In the genomic region with DNA sequence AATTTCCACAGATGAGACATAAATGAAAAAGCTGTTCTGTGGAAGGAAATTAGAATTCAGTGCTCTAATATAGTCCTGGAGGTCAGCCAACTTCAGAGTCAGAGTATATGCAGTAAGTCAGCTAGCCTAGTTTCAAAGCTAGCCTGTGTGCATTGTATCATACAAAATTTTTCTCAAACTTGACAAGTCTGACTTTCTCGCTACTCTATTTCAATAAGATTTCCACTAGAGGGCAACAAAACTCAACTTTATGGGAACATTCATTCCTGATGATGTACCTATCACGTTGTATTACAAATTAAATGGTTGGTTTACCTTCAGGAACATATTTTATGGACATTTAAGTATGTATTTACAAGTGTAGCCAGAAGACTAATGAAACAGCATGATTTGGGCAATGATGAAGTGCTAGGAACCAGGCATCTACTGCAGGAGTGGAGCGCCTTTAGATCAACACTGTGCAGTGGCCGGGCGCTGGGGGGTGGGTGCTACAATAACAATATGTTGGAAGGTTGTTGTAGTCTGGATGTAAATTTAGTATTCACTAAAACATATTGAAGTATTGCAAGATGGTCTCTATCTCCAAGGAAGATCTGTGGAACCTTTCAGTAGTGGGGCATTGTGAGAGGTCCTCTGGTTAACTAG, we compare ENCODE assay signal across 14 mouse cellular contexts. TPM values are rescaled to one million over a fixed set of nuclear protein-coding genes. Genes with fewer than 3 reads are reported as not detected.
DNase-seq lines count a peak whose midpoint lies in the region; ATAC-seq and TF ChIP-seq lines count a peak whose summit lies in the region.
"Had no signal": no experiment of that assay in that cellular context is flagged by ENCODE, and none has a peak within 500 bp of the region (broad histone marks: within the 10 kb centered on the region; RNA-seq: fewer than 3 reads in every experiment).

No protein-coding gene starts in this region.

- peak; percentile 44 for TF ChIP-seq CTCF in liver, postnatal 0 days (IDR thresholded peaks at IDR 0.05; ENCODE audit: low read depth)

- H3K9ac ChIP-seq in embryonic facial prominence, embryonic 11.5 days (replicated peaks; ENCODE audit: low read length), result no peak overlapping the region
- no peak overlapping the region for H3K9ac ChIP-seq in liver, postnatal 0 days (replicated peaks)
- H3K9ac ChIP-seq in liver, embryonic 11.5 days (ENCODE audit: low read depth, low read length), result no peak overlapping the region
- H3K9ac ChIP-seq in midbrain, embryonic 16.5 days (ENCODE audit: low read depth, low read length), result no peak overlapping the region
- H3K9ac ChIP-seq: heart, embryonic 13.5 days; neural tube, embryonic 13.5 days had no signal

- H3K9me3 ChIP-seq in embryonic facial prominence, embryonic 11.5 days (replicated peaks; ENCODE audit: control insufficient read depth, low read length), result no peaks in the 10 kb centered on the region
- H3K9me3 ChIP-seq in embryonic facial prominence, embryonic 10.5 days, result no peaks in the 10 kb centered on the region
- H3K9me3 ChIP-seq in liver, postnatal 0 days (ENCODE audit: low read length), result no peaks in the 10 kb centered on the region
- H3K9me3 ChIP-seq in liver, embryonic 11.5 days (ENCODE audit: control insufficient read depth, low read length), result no peaks in the 10 kb centered on the region
- H3K9me3 ChIP-seq in midbrain, embryonic 16.5 days (replicated peaks; ENCODE audit: control insufficient read depth, low read length, poor library complexity, severe bottlenecking), result no peaks in the 10 kb centered on the region
- H3K9me3 ChIP-seq: heart, embryonic 13.5 days; neural tube, embryonic 13.5 days had no signal

- H3K4me3 ChIP-seq in embryonic facial prominence, embryonic 11.5 days (ENCODE audit: low read depth, low read length), result no peak overlapping the region
- no peak overlapping the region for H3K4me3 ChIP-seq in embryonic facial prominence, embryonic 10.5 days
- H3K4me3 ChIP-seq in liver, postnatal 0 days (ENCODE audit: low read depth, low read length), result no peak overlapping the region
- no peak overlapping the region for H3K4me3 ChIP-seq in liver, embryonic 11.5 days (ENCODE audit: low read depth, low read length)
- H3K4me3 ChIP-seq in midbrain, embryonic 16.5 days (ENCODE audit: low read depth, low read length), result no peak overlapping the region
- H3K4me3 ChIP-seq: heart, embryonic 13.5 days; neural tube, embryonic 13.5 days had no signal

- ATAC-seq in embryonic facial prominence, embryonic 11.5 days (replicated peaks; ENCODE audit: insufficient number of reproducible peaks, low FRiP score, low TSS enrichment, low read depth), result no peak
- no peak for ATAC-seq in liver, postnatal 0 days
- no peak for ATAC-seq in liver, embryonic 11.5 days (replicated peaks; ENCODE audit: low FRiP score)
- ATAC-seq in midbrain, embryonic 16.5 days, result peak; percentile 42; the same call in 1 of the 2 replicates
- no peak for ATAC-seq in inflammation-experienced regulatory T-cells, adult 6 months

- no peak overlapping the region for H3K4me2 ChIP-seq in embryonic facial prominence, embryonic 11.5 days (ENCODE audit: low read depth, low read length)
- no peak overlapping the region for H3K4me2 ChIP-seq in liver, postnatal 0 days (ENCODE audit: low read depth, low read length)
- no peak overlapping the region for H3K4me2 ChIP-seq in liver, embryonic 11.5 days
- H3K4me2 ChIP-seq in midbrain, embryonic 16.5 days (ENCODE audit: low read length), result no peak overlapping the region
- H3K4me2 ChIP-seq: heart, embryonic 13.5 days; neural tube, embryonic 13.5 days had no signal

- peak; percentile 56 for DNase-seq in embryonic facial prominence, embryonic 11.5 days (ENCODE audit: low spot score)
- no peak for DNase-seq in embryonic facial prominence, embryonic 10.5 days (ENCODE audit: low spot score)
- no peak for DNase-seq in liver, postnatal 0 days
- DNase-seq in liver, embryonic 11.5 days (ENCODE audit: low spot score), result no peak
- DNase-seq in embryo, embryonic 11 days, result peak; percentile 61
- DNase-seq in cerebellum, postnatal 25 days, result no peak
- DNase-seq: adrenal gland, adult 2 months; B cell, adult 2 months had no signal

- H3K27me3 ChIP-seq in embryonic facial prominence, embryonic 11.5 days (ENCODE audit: control insufficient read depth, insufficient read depth, low read length), result no peaks in the 10 kb centered on the region
- H3K27me3 ChIP-seq in embryonic facial prominence, embryonic 10.5 days (replicated peaks; ENCODE audit: low read depth, poor library complexity, severe bottlenecking), result no peaks in the 10 kb centered on the region
- H3K27me3 ChIP-seq in liver, postnatal 0 days (ENCODE audit: insufficient read depth, low read length), result no peaks in the 10 kb centered on the region
- no peaks in the 10 kb centered on the region for H3K27me3 ChIP-seq in liver, embryonic 11.5 days (replicated peaks; ENCODE audit: control insufficient read depth, insufficient read depth, low read length)
- H3K27me3 ChIP-seq in midbrain, embryonic 16.5 days (ENCODE audit: control insufficient read depth, insufficient read depth, low read depth, low read length), result no peaks in the 10 kb centered on the region
- H3K27me3 ChIP-seq: heart, embryonic 13.5 days; neural tube, embryonic 13.5 days had no signal

- no peaks in the 10 kb centered on the region for H3K4me1 ChIP-seq in embryonic facial prominence, embryonic 11.5 days (ENCODE audit: control insufficient read depth, insufficient read depth, low read length)
- H3K4me1 ChIP-seq in embryonic facial prominence, embryonic 10.5 days, result peaks cover 3% of the 10 kb centered on the region; the same call in 1 of the 2 replicates
- H3K4me1 ChIP-seq in liver, postnatal 0 days (ENCODE audit: insufficient read depth), result no peaks in the 10 kb centered on the region
- no peaks in the 10 kb centered on the region for H3K4me1 ChIP-seq in liver, embryonic 11.5 days (replicated peaks; ENCODE audit: control insufficient read depth, insufficient read depth, low read length)
- no peaks in the 10 kb centered on the region for H3K4me1 ChIP-seq in midbrain, embryonic 16.5 days (ENCODE audit: control insufficient read depth, insufficient read depth, low read length)
- H3K4me1 ChIP-seq: heart, embryonic 13.5 days; neural tube, embryonic 13.5 days had no signal

- H3K36me3 ChIP-seq in embryonic facial prominence, embryonic 11.5 days (replicated peaks; ENCODE audit: control insufficient read depth, insufficient read depth, low read depth, low read length), result no peaks in the 10 kb centered on the region
- H3K36me3 ChIP-seq in embryonic facial prominence, embryonic 10.5 days (replicated peaks), result no peaks in the 10 kb centered on the region
- no peaks in the 10 kb centered on the region for H3K36me3 ChIP-seq in liver, postnatal 0 days (replicated peaks; ENCODE audit: insufficient read depth, low read length)
- H3K36me3 ChIP-seq in liver, embryonic 11.5 days (ENCODE audit: control insufficient read depth, insufficient read depth, low read length), result no peaks in the 10 kb centered on the region
- H3K36me3 ChIP-seq in midbrain, embryonic 16.5 days (ENCODE audit: control insufficient read depth, insufficient read depth, low read length), result no peaks in the 10 kb centered on the region
- H3K36me3 ChIP-seq: heart, embryonic 13.5 days; neural tube, embryonic 13.5 days had no signal

- no peak overlapping the region for H3K27ac ChIP-seq in embryonic facial prominence, embryonic 11.5 days (replicated peaks; ENCODE audit: low read depth, low read length)
- no peak overlapping the region for H3K27ac ChIP-seq in embryonic facial prominence, embryonic 10.5 days (replicated peaks)
- H3K27ac ChIP-seq in liver, postnatal 0 days (ENCODE audit: low read depth), result no peak overlapping the region
- no peak overlapping the region for H3K27ac ChIP-seq in liver, embryonic 11.5 days (ENCODE audit: low read depth, low read length)
- no peak overlapping the region for H3K27ac ChIP-seq in midbrain, embryonic 16.5 days (ENCODE audit: low read length)
- H3K27ac ChIP-seq: heart, embryonic 13.5 days; neural tube, embryonic 13.5 days had no signal

- WGBS in embryonic facial prominence, embryonic 11.5 days, result 63% methylated on average over 5 of the region's 5 CpGs
- WGBS in embryonic facial prominence, embryonic 10.5 days, result 67% methylated on average over 5 of the region's 5 CpGs
- 57% methylated on average over 5 of the region's 5 CpGs for WGBS in liver, postnatal 0 days (ENCODE audit: insufficient replicate concordance)
- 57% methylated on average over 5 of the region's 5 CpGs for WGBS in liver, embryonic 11.5 days
- 62% methylated on average over 5 of the region's 5 CpGs for WGBS in midbrain, embryonic 16.5 days

- TF ChIP-seq EP300 in liver, postnatal 0 days (IDR thresholded peaks at IDR 0.05; ENCODE audit: low read depth), result no peak

RNA-seq across cellular contexts. Expression of a gene that starts 21.6 kb away (rescaled TPM):
- polyA plus RNA-seq in embryonic facial prominence, embryonic 11.5 days (2014; fragmentation: Nextera tagmentation; extraction: Ambion mirVana), result not detected in 2 replicates
- not detected in 2 replicates for polyA plus RNA-seq in embryonic facial prominence, embryonic 10.5 days (2016; fragmentation: Nextera tagmentation; extraction: Ambion mirVana)
- not detected in 2 replicates for polyA plus RNA-seq in liver, postnatal 0 days (2015; fragmentation: Nextera tagmentation; extraction: Ambion mirVana)
- polyA plus RNA-seq in liver, embryonic 11.5 days (2014; fragmentation: Nextera tagmentation; extraction: Ambion mirVana), result 0.34 TPM in 1 of 2 replicates, not detected in the other
- polyA plus RNA-seq in midbrain, embryonic 16.5 days (2015; fragmentation: Nextera tagmentation; extraction: Ambion mirVana), result not detected in 2 replicates
- polyA plus RNA-seq in inflammation-experienced regulatory T-cells, adult 6 months (2017; shearing (Covaris generic)), result not detected
- polyA plus RNA-seq: adrenal gland, adult 2 months; cortical plate, adult 2 months; liver, embryonic 16.5 days; neural tube, embryonic 13.5 days had no signal

RNA-seq across cellular contexts. Expression of a gene that starts 56.9 kb away (rescaled TPM):
- 1.1 and 1.4 TPM in 2 replicates for polyA plus RNA-seq in embryonic facial prominence, embryonic 11.5 days (2014; fragmentation: Nextera tagmentation; extraction: Ambion mirVana)
- 0.81 and 1.4 TPM in 2 replicates for polyA plus RNA-seq in embryonic facial prominence, embryonic 10.5 days (2016; fragmentation: Nextera tagmentation; extraction: Ambion mirVana)
- polyA plus RNA-seq in liver, postnatal 0 days (2015; fragmentation: Nextera tagmentation; extraction: Ambion mirVana), result 2.1 and 2.4 TPM in 2 replicates
- polyA plus RNA-seq in liver, embryonic 11.5 days (2014; fragmentation: Nextera tagmentation; extraction: Ambion mirVana), result 6.1 and 7.8 TPM in 2 replicates
- 0.23 and 0.30 TPM in 2 replicates for polyA plus RNA-seq in midbrain, embryonic 16.5 days (2015; fragmentation: Nextera tagmentation; extraction: Ambion mirVana)
- not detected for polyA plus RNA-seq in inflammation-experienced regulatory T-cells, adult 6 months (2017; shearing (Covaris generic))

Comparison
In these comparisons a context has a peak if more than half of its experiments do, and no peak if none do; other contexts are left out.
1. DNase-seq: peak in embryonic facial prominence, embryonic 11.5 days (single experiment) and embryo, embryonic 11 days (single experiment); none in embryonic facial prominence, embryonic 10.5 days (single experiment), liver, postnatal 0 days (single experiment), liver, embryonic 11.5 days (single experiment) and cerebellum, postnatal 25 days (0 of 2).